ENCODE assay signal across 11 mouse cellular contexts in genomic region chr9:21427773-21428172, GRCm38 (mm10). TPM values are rescaled to one million over a fixed set of nuclear protein-coding genes. Genes with fewer than 3 reads are reported as not detected.
DNase-seq lines count a peak whose midpoint lies in the region; ATAC-seq and TF ChIP-seq lines count a peak whose summit lies in the region.
"Had no signal": no experiment of that assay in that cellular context is flagged by ENCODE, and none has a peak within 500 bp of the region (broad histone marks: within the 10 kb centered on the region; RNA-seq: fewer than 3 reads in every experiment).

No protein-coding gene starts in this region.

- TF ChIP-seq POLR2A in limb, embryonic 14.5 days (IDR thresholded peaks at IDR 0.05; ENCODE audit: borderline replicate concordance, extremely low read depth, insufficient read depth, insufficient read length), result no peak

- no peaks in the 10 kb centered on the region for H3K36me3 ChIP-seq in embryonic facial prominence, embryonic 13.5 days
- H3K36me3 ChIP-seq in embryonic facial prominence, embryonic 10.5 days (replicated peaks), result no peaks in the 10 kb centered on the region
- 0 out of 2 replicates have a peak, but pooled peaks cover 2% of the 10 kb centered on the region for H3K36me3 ChIP-seq in liver, embryonic 13.5 days
- peaks cover 14% of the 10 kb centered on the region for H3K36me3 ChIP-seq in liver, embryonic 12.5 days
- no peaks in the 10 kb centered on the region for H3K36me3 ChIP-seq in limb, embryonic 14.5 days (ENCODE audit: control insufficient read depth, insufficient read depth, low read length)
- H3K36me3 ChIP-seq: midbrain, embryonic 12.5 days had no signal

- no peaks in the 10 kb centered on the region for H3K9me3 ChIP-seq in embryonic facial prominence, embryonic 13.5 days
- no peaks in the 10 kb centered on the region for H3K9me3 ChIP-seq in embryonic facial prominence, embryonic 10.5 days
- no peaks in the 10 kb centered on the region for H3K9me3 ChIP-seq in liver, embryonic 13.5 days (replicated peaks)
- H3K9me3 ChIP-seq in liver, embryonic 12.5 days (replicated peaks), result no peaks in the 10 kb centered on the region
- H3K9me3 ChIP-seq in limb, embryonic 14.5 days (ENCODE audit: control insufficient read depth, low read length), result no peaks in the 10 kb centered on the region
- H3K9me3 ChIP-seq: liver, embryonic 15.5 days; midbrain, embryonic 12.5 days had no signal

- no peak for DNase-seq in embryonic facial prominence, embryonic 10.5 days (ENCODE audit: low spot score)
- no peak for DNase-seq in liver, embryonic 13.5 days
- DNase-seq in gastrocnemius, postnatal 10 days, result peak; percentile 46
- no peak for DNase-seq in limb, embryonic 14.5 days (ENCODE audit: low spot score)
- DNase-seq in right cerebral cortex, postnatal 4 days, result no peak

- no peaks in the 10 kb centered on the region for H3K27me3 ChIP-seq in embryonic facial prominence, embryonic 13.5 days
- H3K27me3 ChIP-seq in embryonic facial prominence, embryonic 10.5 days (replicated peaks; ENCODE audit: low read depth, poor library complexity, severe bottlenecking), result no peaks in the 10 kb centered on the region
- H3K27me3 ChIP-seq in liver, embryonic 13.5 days, result no peaks in the 10 kb centered on the region
- H3K27me3 ChIP-seq in liver, embryonic 12.5 days (replicated peaks), result no peaks in the 10 kb centered on the region
- H3K27me3 ChIP-seq in limb, embryonic 14.5 days (ENCODE audit: control insufficient read depth, insufficient read depth, low read length), result no peaks in the 10 kb centered on the region
- H3K27me3 ChIP-seq: liver, embryonic 15.5 days; midbrain, embryonic 12.5 days had no signal

- H3K4me2 ChIP-seq in embryonic facial prominence, embryonic 13.5 days, result no peak overlapping the region
- H3K4me2 ChIP-seq in liver, embryonic 13.5 days, result peak overlapping the region; percentile 21; the same call in 1 of the 2 replicates
- no peak overlapping the region for H3K4me2 ChIP-seq in liver, embryonic 12.5 days
- H3K4me2 ChIP-seq in limb, embryonic 14.5 days (replicated peaks; ENCODE audit: low read depth, low read length, severe bottlenecking), result no peak overlapping the region
- H3K4me2 ChIP-seq: midbrain, embryonic 12.5 days had no signal

- no peak overlapping the region for H3K4me3 ChIP-seq in embryonic facial prominence, embryonic 13.5 days
- no peak overlapping the region for H3K4me3 ChIP-seq in embryonic facial prominence, embryonic 10.5 days
- H3K4me3 ChIP-seq in liver, embryonic 13.5 days (replicated peaks), result no peak overlapping the region
- no peak overlapping the region for H3K4me3 ChIP-seq in liver, embryonic 12.5 days
- no peak overlapping the region for H3K4me3 ChIP-seq in limb, embryonic 14.5 days (replicated peaks; ENCODE audit: low read length)
- H3K4me3 ChIP-seq: liver, embryonic 15.5 days; midbrain, embryonic 12.5 days had no signal

- H3K27ac ChIP-seq in embryonic facial prominence, embryonic 13.5 days, result no peak overlapping the region
- no peak overlapping the region for H3K27ac ChIP-seq in embryonic facial prominence, embryonic 10.5 days (replicated peaks)
- H3K27ac ChIP-seq in liver, embryonic 13.5 days, result no peak overlapping the region
- H3K27ac ChIP-seq in liver, embryonic 12.5 days, result no peak overlapping the region
- H3K27ac ChIP-seq in limb, embryonic 14.5 days (replicated peaks; ENCODE audit: low read depth, low read length), result 0 out of 2 replicates have a peak overlapping the region, but pooled peaks have one; percentile 14
- H3K27ac ChIP-seq: liver, embryonic 15.5 days; midbrain, embryonic 12.5 days had no signal

- ATAC-seq in embryonic facial prominence, embryonic 13.5 days (ENCODE audit: insufficient number of reproducible peaks, insufficient read depth, low FRiP score, low TSS enrichment, low read depth), result no peak
- ATAC-seq in liver, embryonic 13.5 days (ENCODE audit: low read depth), result no peak
- no peak for ATAC-seq in liver, embryonic 12.5 days
- ATAC-seq in limb, embryonic 14.5 days (ENCODE audit: low FRiP score, low read depth), result no peak
- ATAC-seq in CD4-positive, CD25-positive, alpha-beta regulatory T cell, adult 4 months, result no peak
- ATAC-seq: intestine, embryonic 16.5 days had no signal

- 78% methylated on average over 2 of the region's 2 CpGs for WGBS in embryonic facial prominence, embryonic 13.5 days
- 84% methylated on average over 2 of the region's 2 CpGs for WGBS in embryonic facial prominence, embryonic 10.5 days
- whole genome bisulfite sequencing in liver, embryonic 13.5 days (ENCODE audit: insufficient replicate concordance), result 72% methylated on average over 2 of the region's 2 CpGs
- 80% methylated on average over 2 of the region's 2 CpGs for WGBS in liver, embryonic 12.5 days (ENCODE audit: insufficient replicate concordance)
- 67% methylated on average over 2 of the region's 2 CpGs for WGBS in limb, embryonic 14.5 days

- H3K4me1 ChIP-seq in embryonic facial prominence, embryonic 13.5 days, result peaks cover 27% of the 10 kb centered on the region
- peaks cover 31% of the 10 kb centered on the region for H3K4me1 ChIP-seq in embryonic facial prominence, embryonic 10.5 days
- H3K4me1 ChIP-seq in liver, embryonic 13.5 days (replicated peaks), result peaks cover 80% of the 10 kb centered on the region
- peaks cover 76% of the 10 kb centered on the region for H3K4me1 ChIP-seq in liver, embryonic 12.5 days
- peaks cover 17% of the 10 kb centered on the region for H3K4me1 ChIP-seq in limb, embryonic 14.5 days (ENCODE audit: control insufficient read depth, insufficient read depth, low read length)

- H3K9ac ChIP-seq in embryonic facial prominence, embryonic 13.5 days, result peak overlapping the region; percentile 36; the same call in 1 of the 2 replicates
- H3K9ac ChIP-seq in liver, embryonic 13.5 days, result no peak overlapping the region
- no peak overlapping the region for H3K9ac ChIP-seq in liver, embryonic 12.5 days
- peak overlapping the region; percentile 28; the same call in 1 of the 2 replicates for H3K9ac ChIP-seq in limb, embryonic 14.5 days (ENCODE audit: low read depth, low read length, severe bottlenecking)
- H3K9ac ChIP-seq: liver, embryonic 15.5 days; midbrain, embryonic 12.5 days had no signal

RNA-seq across cellular contexts. Expression of gene Dnm2, which starts 3.1 kb away (rescaled TPM):
- 74.5 and 79.8 TPM in 2 replicates for polyA plus RNA-seq in embryonic facial prominence, embryonic 13.5 days (2015; fragmentation: Nextera tagmentation; extraction: Ambion mirVana)
- polyA plus RNA-seq in embryonic facial prominence, embryonic 10.5 days (2016; fragmentation: Nextera tagmentation; extraction: Ambion mirVana), result 72.9 and 73.7 TPM in 2 replicates
- polyA plus RNA-seq in liver, embryonic 13.5 days (2015; fragmentation: Nextera tagmentation; extraction: Ambion mirVana), result 51.8 and 56.8 TPM in 2 replicates
- polyA plus RNA-seq in liver, embryonic 12.5 days (2016; fragmentation: Nextera tagmentation; extraction: Ambion mirVana), result 72.2 and 75.5 TPM in 2 replicates
- 10 to 100 TPM; 52.4 to 64.5 TPM for total RNA-seq in gastrocnemius, postnatal 10 days (2021)
- 62.6 and 74.5 TPM in 2 replicates for polyA plus RNA-seq in limb, embryonic 14.5 days (2012; rRNA removed)
- polyA plus RNA-seq in limb, embryonic 14.5 days (2014; fragmentation: Nextera tagmentation; extraction: Ambion mirVana), result 68.3 and 72.6 TPM in 2 replicates
- polyA plus RNA-seq in CD4-positive, CD25-positive, alpha-beta regulatory T cell, adult 4 months (2017; shearing (Covaris generic)), result 100 to 1,000 TPM in 1 of 2 experiments, 10 to 100 TPM in 1; 97.0 to 119 TPM

RNA-seq across cellular contexts. Expression of gene Qtrt1, which starts 16.1 kb away (rescaled TPM):
- 47.0 and 53.5 TPM in 2 replicates for polyA plus RNA-seq in embryonic facial prominence, embryonic 13.5 days (2015; fragmentation: Nextera tagmentation; extraction: Ambion mirVana)
- 64.0 and 71.1 TPM in 2 replicates for polyA plus RNA-seq in embryonic facial prominence, embryonic 10.5 days (2016; fragmentation: Nextera tagmentation; extraction: Ambion mirVana)
- polyA plus RNA-seq in liver, embryonic 13.5 days (2015; fragmentation: Nextera tagmentation; extraction: Ambion mirVana), result 24.3 and 28.6 TPM in 2 replicates
- 31.2 and 32.7 TPM in 2 replicates for polyA plus RNA-seq in liver, embryonic 12.5 days (2016; fragmentation: Nextera tagmentation; extraction: Ambion mirVana)
- 10 to 100 TPM in 1 of 2 experiments, 1 to 10 TPM in 1; 8.5 to 11.4 TPM for total RNA-seq in gastrocnemius, postnatal 10 days (2021)
- 77.9 and 80.8 TPM in 2 replicates for polyA plus RNA-seq in limb, embryonic 14.5 days (2012; rRNA removed)
- 45.3 and 50.9 TPM in 2 replicates for polyA plus RNA-seq in limb, embryonic 14.5 days (2014; fragmentation: Nextera tagmentation; extraction: Ambion mirVana)
- polyA plus RNA-seq in CD4-positive, CD25-positive, alpha-beta regulatory T cell, adult 4 months (2017; shearing (Covaris generic)), result 10 to 100 TPM; 32.1 to 46.9 TPM

Comparison
In these comparisons a context has a peak if more than half of its experiments do, and no peak if none do; other contexts are left out.
1. H3K9ac ChIP-seq: peak in embryonic facial prominence, embryonic 13.5 days (single experiment) and limb, embryonic 14.5 days (single experiment); none in liver, embryonic 13.5 days (single experiment) and liver, embryonic 12.5 days (single experiment).